Mouse (Mus musculus): ENCODE measurements at regions not wholly inside any gene's neighbourhood (a gene's known extent, or its start where the extent isn't known, plus 50 kb on each side); places are given as distances from the start of the nearest gene placed in this dataset.

GRCm38 (mm10) chr2:79065321-79065720 is 189.9 kb upstream of the Itga4 start:
- 75% methylated on average over 1 of the region's 1 CpGs for WGBS
- H3K36me3 ChIP-seq (replicated peaks; ENCODE audit: control insufficient read depth, insufficient read depth, low read length) = no peaks in the 10 kb centered on the region
- DNase-seq (ENCODE audit: low spot score) (no peak), ATAC-seq (ENCODE audit: insufficient read depth, low read depth) (no peak)
- no peak overlapping the region for H3K4me3 ChIP-seq (ENCODE audit: low read depth, low read length)
- H3K9ac ChIP-seq (replicated peaks; ENCODE audit: low read depth, low read length) = no peak overlapping the region
- no peak overlapping the region for H3K27ac ChIP-seq (ENCODE audit: low read depth)
- no peak overlapping the region for H3K4me2 ChIP-seq (ENCODE audit: low read depth, low read length)
- no peaks in the 10 kb centered on the region for H3K27me3 ChIP-seq (ENCODE audit: control insufficient read depth, insufficient read depth, low read length)
- no peak for TF ChIP-seq EP300 (IDR thresholded peaks at IDR 0.05; ENCODE audit: low read depth)
- no peak for TF ChIP-seq CTCF (IDR thresholded peaks at IDR 0.05; ENCODE audit: low read depth)
- H3K9me3 ChIP-seq (replicated peaks; ENCODE audit: control insufficient read depth, low read length) = no peaks in the 10 kb centered on the region
- no peaks in the 10 kb centered on the region for H3K4me1 ChIP-seq (ENCODE audit: control insufficient read depth, insufficient read depth)

DNA sequence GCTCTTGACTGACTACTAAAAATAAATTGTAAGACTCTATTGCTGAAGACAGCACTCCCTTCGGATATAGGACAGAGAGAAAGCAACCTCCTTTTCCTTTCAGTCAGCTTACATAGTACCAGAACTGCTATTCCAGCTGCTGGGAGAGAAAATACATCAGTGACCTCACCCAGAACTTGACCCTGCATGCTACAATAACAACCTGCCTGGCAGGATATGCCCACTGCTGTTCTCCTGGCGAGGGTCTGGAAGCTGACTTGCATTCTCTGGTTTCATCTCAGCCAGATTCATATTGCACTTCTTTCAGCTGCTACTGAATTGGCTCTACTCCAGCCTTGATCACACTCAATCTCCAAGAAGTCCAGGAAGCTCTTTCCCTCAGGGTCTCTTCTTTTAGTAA is 179.1 kb upstream of the Itga4 start:
- no peak overlapping the region for H3K4me3 ChIP-seq (ENCODE audit: low read depth, low read length)
- H3K27ac ChIP-seq (ENCODE audit: low read depth) = no peak overlapping the region
- no peak overlapping the region for H3K9ac ChIP-seq (replicated peaks; ENCODE audit: low read depth, low read length)
- no peaks in the 10 kb centered on the region for H3K36me3 ChIP-seq (replicated peaks; ENCODE audit: control insufficient read depth, insufficient read depth, low read length)
- peaks cover 6% of the 10 kb centered on the region; the same call in 1 of the 2 replicates for H3K4me1 ChIP-seq (ENCODE audit: control insufficient read depth, insufficient read depth)
- WGBS = 17% methylated on average over 2 of the region's 2 CpGs
- TF ChIP-seq EP300 (IDR thresholded peaks at IDR 0.05; ENCODE audit: low read depth) (no peak), CTCF (IDR thresholded peaks at IDR 0.05; ENCODE audit: low read depth) (no peak)
- no peaks in the 10 kb centered on the region for H3K27me3 ChIP-seq (ENCODE audit: control insufficient read depth, insufficient read depth, low read length)
- H3K9me3 ChIP-seq (replicated peaks; ENCODE audit: control insufficient read depth, low read length) = no peaks in the 10 kb centered on the region
- no peak for ATAC-seq (ENCODE audit: insufficient read depth, low read depth)
- 0 out of 2 replicates have a peak overlapping the region, but pooled peaks have one; percentile 15 for H3K4me2 ChIP-seq (ENCODE audit: low read depth, low read length)
- DNase-seq (ENCODE audit: low spot score) = no peak

DNA sequence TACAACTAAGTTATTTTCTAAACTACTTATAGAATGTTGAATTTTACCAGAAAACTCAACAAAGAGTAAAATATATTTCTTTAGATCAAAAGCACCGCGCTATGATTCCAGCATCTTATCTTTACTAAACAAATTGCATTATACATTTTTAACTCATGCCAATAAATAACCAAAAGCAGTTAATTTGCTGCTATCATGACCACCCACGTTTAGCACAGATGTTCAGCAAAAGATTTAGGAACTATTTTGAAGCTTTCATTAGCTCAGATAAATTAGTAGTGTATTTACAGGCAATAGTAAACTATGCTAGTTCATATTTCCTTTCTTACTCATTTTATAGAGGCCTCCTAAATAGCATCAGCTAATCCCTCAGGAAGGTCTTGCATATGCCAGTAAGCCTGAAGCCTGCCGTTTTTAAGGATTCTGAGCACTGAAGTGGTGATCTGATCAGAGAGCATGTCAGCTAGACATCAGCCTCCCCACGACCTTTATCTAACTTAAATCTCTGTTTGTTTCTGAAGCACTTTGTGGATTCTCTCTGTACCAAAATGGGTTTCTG is 176.3 kb upstream of the Itga4 start:
- H3K9me3 ChIP-seq (replicated peaks; ENCODE audit: control insufficient read depth, low read length) = no peaks in the 10 kb centered on the region
- no peak for DNase-seq (ENCODE audit: low spot score)
- H3K27me3 ChIP-seq (ENCODE audit: control insufficient read depth, insufficient read depth, low read length) = no peaks in the 10 kb centered on the region
- no peak for TF ChIP-seq CTCF (IDR thresholded peaks at IDR 0.05; ENCODE audit: low read depth)
- no peak for TF ChIP-seq EP300 (IDR thresholded peaks at IDR 0.05; ENCODE audit: low read depth)
- no peak overlapping the region for H3K4me2 ChIP-seq (ENCODE audit: low read depth, low read length)
- H3K4me3 ChIP-seq (ENCODE audit: low read depth, low read length) = no peak overlapping the region
- WGBS = 58% methylated on average over 5 of the region's 5 CpGs
- no peak overlapping the region for H3K9ac ChIP-seq (replicated peaks; ENCODE audit: low read depth, low read length)
- H3K4me1 ChIP-seq (ENCODE audit: control insufficient read depth, insufficient read depth) = peaks cover 6% of the 10 kb centered on the region; the same call in 1 of the 2 replicates
- no peak for ATAC-seq (ENCODE audit: insufficient read depth, low read depth)
- H3K27ac ChIP-seq (ENCODE audit: low read depth) = no peak overlapping the region
- H3K36me3 ChIP-seq (replicated peaks; ENCODE audit: control insufficient read depth, insufficient read depth, low read length) = no peaks in the 10 kb centered on the region

DNA sequence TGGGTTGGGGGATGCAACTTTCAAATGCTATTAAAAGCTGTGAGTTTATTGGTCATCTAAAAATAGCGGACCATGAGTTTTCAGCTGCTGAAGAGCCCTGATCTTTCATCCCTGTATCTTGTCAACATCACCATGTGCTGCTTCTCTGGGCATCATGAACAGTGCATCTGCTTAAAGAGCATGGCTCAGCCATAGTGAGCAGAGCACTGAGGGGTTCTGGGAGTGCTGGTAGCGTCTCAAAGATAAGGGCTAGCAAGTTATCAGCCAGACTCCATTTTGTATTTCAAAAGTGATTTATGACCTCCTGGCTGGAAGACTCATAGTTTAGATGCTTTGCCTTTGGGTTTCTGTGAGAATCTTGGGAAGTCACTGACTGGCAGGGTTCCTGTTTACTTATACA is 173.5 kb upstream of the Itga4 start:
- Histone ChIP-seq H3K9me3 (replicated peaks; ENCODE audit: control insufficient read depth, low read length) (no peaks in the 10 kb centered on the region), H3K4me1 (ENCODE audit: control insufficient read depth, insufficient read depth) (no peaks in the 10 kb centered on the region), H3K27me3 (ENCODE audit: control insufficient read depth, insufficient read depth, low read length) (no peaks in the 10 kb centered on the region), H3K27ac (ENCODE audit: low read depth) (no peak overlapping the region), H3K4me3 (ENCODE audit: low read depth, low read length) (no peak overlapping the region), H3K36me3 (replicated peaks; ENCODE audit: control insufficient read depth, insufficient read depth, low read length) (no peaks in the 10 kb centered on the region), H3K9ac (replicated peaks; ENCODE audit: low read depth, low read length) (no peak overlapping the region), H3K4me2 (ENCODE audit: low read depth, low read length) (no peak overlapping the region)
- DNase-seq (ENCODE audit: low spot score) = no peak
- no peak for TF ChIP-seq EP300 (IDR thresholded peaks at IDR 0.05; ENCODE audit: low read depth)
- no peak for TF ChIP-seq CTCF (IDR thresholded peaks at IDR 0.05; ENCODE audit: low read depth)
- no peak for ATAC-seq (ENCODE audit: insufficient read depth, low read depth)
- WGBS = 47% methylated on average over 2 of the region's 2 CpGs

GRCm38 (mm10) chr2:79086280-79086679 is 168.9 kb upstream of the Itga4 start:
- Histone ChIP-seq H3K9ac (replicated peaks; ENCODE audit: low read depth, low read length) (no peak overlapping the region), H3K27ac (ENCODE audit: low read depth) (no peak overlapping the region), H3K36me3 (replicated peaks; ENCODE audit: control insufficient read depth, insufficient read depth, low read length) (no peaks in the 10 kb centered on the region), H3K4me3 (ENCODE audit: low read depth, low read length) (no peak overlapping the region), H3K4me1 (ENCODE audit: control insufficient read depth, insufficient read depth) (no peaks in the 10 kb centered on the region; the same call in 1 of the 2 replicates), H3K4me2 (ENCODE audit: low read depth, low read length) (no peak overlapping the region), H3K9me3 (replicated peaks; ENCODE audit: control insufficient read depth, low read length) (no peaks in the 10 kb centered on the region), H3K27me3 (ENCODE audit: control insufficient read depth, insufficient read depth, low read length) (no peaks in the 10 kb centered on the region)
- DNase-seq (ENCODE audit: low spot score) (no peak), ATAC-seq (ENCODE audit: insufficient read depth, low read depth) (no peak)
- WGBS = 82% methylated on average over 4 of the region's 4 CpGs
- TF ChIP-seq EP300 (IDR thresholded peaks at IDR 0.05; ENCODE audit: low read depth) (no peak), CTCF (IDR thresholded peaks at IDR 0.05; ENCODE audit: low read depth) (no peak)
